Mouse (Mus musculus): ENCODE results near the gene Tcf7l1. TPM values are rescaled to one million over a fixed set of nuclear protein-coding genes. Genes with fewer than 3 reads are reported as not detected.

Gene Tcf7l1
- polyA plus RNA-seq, 1 experiment from 2014 or later, result 23.8 TPM

- H3K36me3 ChIP-seq (ENCODE audit: insufficient read depth, low read length), result no peaks in the 10 kb centered on the region
- ATAC-seq (replicated peaks; ENCODE audit: low FRiP score, low read depth), result peak; percentile 89
- peaks cover 6% of the 10 kb centered on the region for H3K4me1 ChIP-seq (replicated peaks; ENCODE audit: insufficient read depth, low read length)
- peak within 1 kb of the TSS; percentile 69 for H3K9ac ChIP-seq (ENCODE audit: low read depth, low read length)
- TF ChIP-seq CTCF (IDR thresholded peaks at IDR 0.05; ENCODE audit: low read depth), result no peak
- WGBS, result 1% methylated on average over 38 of the region's 38 CpGs
- DNase-seq (ENCODE audit: low spot score), result peak; percentile 99
- no peaks in the 10 kb centered on the region for H3K9me3 ChIP-seq (replicated peaks; ENCODE audit: low read length)
- peak within 1 kb of the TSS; percentile 92 for H3K27ac ChIP-seq
- peak within 1 kb of the TSS; percentile 85 for H3K4me2 ChIP-seq (ENCODE audit: low read length)
- no peaks in the 10 kb centered on the region for H3K27me3 ChIP-seq (ENCODE audit: insufficient read depth, low read length)
- H3K4me3 ChIP-seq (replicated peaks; ENCODE audit: low read depth, low read length), result peak within 1 kb of the TSS; percentile 54
These were observed 190.9 kb downstream of the Tcf7l1 start, which contains the start of the genes Elmod3 and Retsat for GRCm38 (mm10) chr6:72597956-72598753. TSS of gene Elmod3 (minus strand) at chr6:72598413. TSS of gene Retsat (plus strand) at chr6:72598475.

- no peak for ATAC-seq (replicated peaks; ENCODE audit: low FRiP score, low read depth)
- Histone ChIP-seq H3K4me1 (replicated peaks; ENCODE audit: insufficient read depth, low read length) (peaks cover 6% of the 10 kb centered on the region), H3K4me2 (ENCODE audit: low read length) (peak overlapping the region; percentile 85), H3K4me3 (replicated peaks; ENCODE audit: low read depth, low read length) (peak overlapping the region; percentile 54), H3K9me3 (replicated peaks; ENCODE audit: low read length) (no peaks in the 10 kb centered on the region), H3K9ac (ENCODE audit: low read depth, low read length) (peak overlapping the region; percentile 56), H3K27me3 (ENCODE audit: insufficient read depth, low read length) (no peaks in the 10 kb centered on the region), H3K27ac (0 out of 2 replicates have a peak overlapping the region, but pooled peaks have one; percentile 15), H3K36me3 (ENCODE audit: insufficient read depth, low read length) (peaks cover 5% of the 10 kb centered on the region; the same call in 1 of the 2 replicates)
- TF ChIP-seq CTCF (IDR thresholded peaks at IDR 0.05; ENCODE audit: low read depth), result no peak
- 30% methylated on average over 13 of the region's 13 CpGs for whole genome bisulfite sequencing
- peak; percentile 69 for DNase-seq (ENCODE audit: low spot score)
These were observed 191.8 kb downstream of the Tcf7l1 start for GRCm38 (mm10) chr6:72597083-72597874.

- H3K4me2 ChIP-seq (ENCODE audit: low read length), result no peak overlapping the region
- no peak for DNase-seq (ENCODE audit: low spot score)
- H3K27me3 ChIP-seq (ENCODE audit: insufficient read depth, low read length), result no peaks in the 10 kb centered on the region
- ATAC-seq (replicated peaks; ENCODE audit: low FRiP score, low read depth), result no peak
- WGBS, result 67% methylated on average over 5 of the region's 5 CpGs
- no peaks in the 10 kb centered on the region for H3K9me3 ChIP-seq (replicated peaks; ENCODE audit: low read length)
- H3K9ac ChIP-seq (ENCODE audit: low read depth, low read length), result no peak overlapping the region
- H3K36me3 ChIP-seq (ENCODE audit: insufficient read depth, low read length), result peaks cover 6% of the 10 kb centered on the region; the same call in 1 of the 2 replicates
- H3K4me3 ChIP-seq (replicated peaks; ENCODE audit: low read depth, low read length), result no peak overlapping the region
- no peak for TF ChIP-seq CTCF (IDR thresholded peaks at IDR 0.05; ENCODE audit: low read depth)
- peaks cover 6% of the 10 kb centered on the region for H3K4me1 ChIP-seq (replicated peaks; ENCODE audit: insufficient read depth, low read length)
- H3K27ac ChIP-seq, result no peak overlapping the region
These were observed 195.1 kb downstream of the Tcf7l1 start for GRCm38 (mm10) chr6:72593914-72594313.

- WGBS, result 81% methylated on average over 6 of the region's 6 CpGs
- Histone ChIP-seq H3K4me1 (replicated peaks; ENCODE audit: insufficient read depth, low read length) (peaks cover 6% of the 10 kb centered on the region; the same call in 1 of the 2 replicates), H3K36me3 (ENCODE audit: insufficient read depth, low read length) (peaks cover 6% of the 10 kb centered on the region; the same call in 1 of the 2 replicates), H3K27ac (no peak overlapping the region), H3K4me3 (replicated peaks; ENCODE audit: low read depth, low read length) (no peak overlapping the region), H3K9me3 (replicated peaks; ENCODE audit: low read length) (no peaks in the 10 kb centered on the region), H3K27me3 (ENCODE audit: insufficient read depth, low read length) (no peaks in the 10 kb centered on the region), H3K4me2 (ENCODE audit: low read length) (no peak overlapping the region), H3K9ac (ENCODE audit: low read depth, low read length) (no peak overlapping the region)
- ATAC-seq (replicated peaks; ENCODE audit: low FRiP score, low read depth) (no peak), DNase-seq (ENCODE audit: low spot score) (no peak)
- TF ChIP-seq CTCF (IDR thresholded peaks at IDR 0.05; ENCODE audit: low read depth), result no peak
These were observed 195.8 kb downstream of the Tcf7l1 start for GRCm38 (mm10) chr6:72593011-72593803.

GRCm38 (mm10) chr6:72590111-72590510 lies 198.9 kb downstream of the Tcf7l1 start:
- ATAC-seq (replicated peaks; ENCODE audit: low FRiP score, low read depth), result no peak
- TF ChIP-seq CTCF (IDR thresholded peaks at IDR 0.05; ENCODE audit: low read depth), result no peak

More at GRCm38 (mm10) chr6:72590111-72590510, 198.9 kb downstream of the Tcf7l1 start:
- Histone ChIP-seq H3K4me3 (replicated peaks; ENCODE audit: low read depth, low read length) (no peak overlapping the region), H3K4me2 (ENCODE audit: low read length) (no peak overlapping the region), H3K27me3 (ENCODE audit: insufficient read depth, low read length) (no peaks in the 10 kb centered on the region), H3K36me3 (ENCODE audit: insufficient read depth, low read length) (peaks cover 10% of the 10 kb centered on the region; the same call in 1 of the 2 replicates), H3K9ac (ENCODE audit: low read depth, low read length) (no peak overlapping the region), H3K9me3 (replicated peaks; ENCODE audit: low read length) (no peaks in the 10 kb centered on the region), H3K4me1 (replicated peaks; ENCODE audit: insufficient read depth, low read length) (no peaks in the 10 kb centered on the region), H3K27ac (no peak overlapping the region)
- DNase-seq (ENCODE audit: low spot score), result no peak

Data from kidney, postnatal 0 days (tissue).